Mouse (Mus musculus): ENCODE data around the gene Syp. TPM values are rescaled to one million over a fixed set of nuclear protein-coding genes. Genes with fewer than 3 reads are reported as not detected.

Gene Syp
- polyA plus RNA-seq (2015; fragmentation: Nextera tagmentation; extraction: Ambion mirVana), result 176 and 179 TPM in 2 replicates

DNA sequence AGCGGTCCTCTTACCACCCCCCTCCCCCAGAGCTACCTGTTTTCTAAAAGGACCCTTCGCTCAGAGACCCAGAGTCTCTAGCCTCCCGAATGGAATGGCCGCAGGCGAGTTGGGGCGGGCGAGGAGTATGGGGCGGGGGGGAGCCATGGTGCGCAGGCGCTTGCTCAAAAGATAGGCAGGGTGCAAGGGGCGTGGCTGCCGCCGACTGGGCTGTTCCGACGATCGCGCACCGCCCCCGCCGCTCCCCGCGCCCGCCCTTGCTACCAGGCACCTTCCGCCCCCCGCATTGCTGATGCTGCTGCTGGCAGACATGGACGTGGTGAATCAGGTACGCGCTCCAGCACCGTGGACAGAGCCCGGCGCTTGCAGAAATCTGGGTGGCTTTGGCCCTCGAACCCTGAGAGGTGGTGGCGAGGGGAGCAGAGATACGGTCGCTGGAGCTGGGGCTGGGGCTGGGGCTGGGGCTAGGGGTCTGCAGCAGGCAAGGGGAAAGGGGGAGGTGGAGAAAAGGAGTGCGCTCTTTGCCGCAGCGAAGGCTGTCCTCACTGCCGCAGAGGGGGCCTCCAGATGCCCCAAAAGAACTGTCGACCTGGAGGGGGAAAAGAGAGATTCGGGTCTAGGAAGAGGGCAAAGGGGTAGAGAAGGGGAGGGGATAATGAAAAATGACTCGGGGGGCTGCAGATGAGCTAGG lies at the start of gene Syp:
TSS of gene Syp (plus strand) at position 71 of the 691 bp plus-strand sequence.
- H3K36me3 ChIP-seq (replicated peaks), result no peaks in the 10 kb centered on the region
- H3K27ac ChIP-seq, result peak within 1 kb of the TSS; percentile 86
- peak within 1 kb of the TSS; percentile 48 for H3K4me3 ChIP-seq
- peak; percentile 87 for ATAC-seq (replicated peaks)
- peak within 1 kb of the TSS; percentile 71 for H3K4me2 ChIP-seq
- H3K9me3 ChIP-seq, result no peaks in the 10 kb centered on the region
- H3K27me3 ChIP-seq (replicated peaks), result no peaks in the 10 kb centered on the region
- H3K9ac ChIP-seq, result peak within 1 kb of the TSS; percentile 61
- WGBS, result 23% methylated on average over 37 of the region's 42 CpGs
- H3K4me1 ChIP-seq, result peaks cover 7% of the 10 kb centered on the region

DNA sequence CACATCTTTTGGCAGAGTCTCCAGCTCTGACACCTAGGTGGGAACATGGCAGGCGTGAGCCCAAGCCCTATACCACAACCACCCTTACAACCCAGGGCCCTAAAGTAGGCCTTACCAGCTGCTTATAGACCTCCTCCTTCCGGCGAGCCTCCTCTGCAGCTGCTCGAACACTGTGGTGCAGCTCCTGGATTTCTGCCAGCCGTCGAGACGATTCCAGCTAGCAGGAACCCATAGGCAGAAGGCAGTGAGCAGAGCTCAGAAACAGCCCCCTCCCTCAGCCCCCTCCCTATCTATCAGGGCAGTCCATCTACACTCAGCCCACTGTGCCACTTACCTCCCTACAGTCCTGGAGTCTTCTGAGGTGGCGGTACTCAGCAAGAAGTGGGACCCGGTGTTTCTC lies 42.9 kb upstream of the Syp start:
- H3K4me2 ChIP-seq, result no peak overlapping the region
- H3K36me3 ChIP-seq (replicated peaks), result 0 out of 2 replicates have a peak, but pooled peaks cover 3% of the 10 kb centered on the region
- no peaks in the 10 kb centered on the region for H3K27me3 ChIP-seq (replicated peaks)
- H3K9me3 ChIP-seq, result no peaks in the 10 kb centered on the region
- no peak overlapping the region for H3K27ac ChIP-seq
- H3K4me3 ChIP-seq, result no peak overlapping the region
- no peak for ATAC-seq (replicated peaks)
- H3K9ac ChIP-seq, result no peak overlapping the region
- no peaks in the 10 kb centered on the region for H3K4me1 ChIP-seq
- 89% methylated on average over 9 of the region's 9 CpGs for WGBS

DNA sequence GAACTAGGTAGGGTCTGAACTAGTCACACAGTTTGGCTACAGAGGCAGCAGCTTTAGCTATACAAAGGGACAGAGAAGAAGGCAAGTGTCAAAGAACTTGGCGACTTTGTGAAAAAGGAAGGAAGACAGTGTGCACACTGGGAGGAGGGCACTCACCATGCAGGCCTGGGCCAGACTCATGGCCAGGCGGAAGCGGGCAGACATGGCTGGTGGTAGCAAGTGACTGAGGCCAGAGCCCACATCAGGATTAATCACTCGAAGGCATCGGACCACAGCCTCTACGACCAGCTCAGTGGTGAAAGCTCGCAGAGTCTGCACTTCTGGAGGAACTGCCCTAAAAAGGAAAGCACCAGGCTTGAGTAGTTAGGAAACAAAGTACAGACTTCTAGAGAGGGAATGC lies 34.3 kb upstream of the Syp start:
- Histone ChIP-seq H3K27me3 (replicated peaks) (no peaks in the 10 kb centered on the region), H3K4me1 (peaks cover 11% of the 10 kb centered on the region; the same call in 1 of the 2 replicates), H3K27ac (no peak overlapping the region), H3K4me2 (no peak overlapping the region), H3K36me3 (replicated peaks) (no peaks in the 10 kb centered on the region), H3K4me3 (no peak overlapping the region), H3K9me3 (no peaks in the 10 kb centered on the region), H3K9ac (no peak overlapping the region)
- 93% methylated on average over 7 of the region's 7 CpGs for WGBS
- ATAC-seq (replicated peaks), result no peak

DNA sequence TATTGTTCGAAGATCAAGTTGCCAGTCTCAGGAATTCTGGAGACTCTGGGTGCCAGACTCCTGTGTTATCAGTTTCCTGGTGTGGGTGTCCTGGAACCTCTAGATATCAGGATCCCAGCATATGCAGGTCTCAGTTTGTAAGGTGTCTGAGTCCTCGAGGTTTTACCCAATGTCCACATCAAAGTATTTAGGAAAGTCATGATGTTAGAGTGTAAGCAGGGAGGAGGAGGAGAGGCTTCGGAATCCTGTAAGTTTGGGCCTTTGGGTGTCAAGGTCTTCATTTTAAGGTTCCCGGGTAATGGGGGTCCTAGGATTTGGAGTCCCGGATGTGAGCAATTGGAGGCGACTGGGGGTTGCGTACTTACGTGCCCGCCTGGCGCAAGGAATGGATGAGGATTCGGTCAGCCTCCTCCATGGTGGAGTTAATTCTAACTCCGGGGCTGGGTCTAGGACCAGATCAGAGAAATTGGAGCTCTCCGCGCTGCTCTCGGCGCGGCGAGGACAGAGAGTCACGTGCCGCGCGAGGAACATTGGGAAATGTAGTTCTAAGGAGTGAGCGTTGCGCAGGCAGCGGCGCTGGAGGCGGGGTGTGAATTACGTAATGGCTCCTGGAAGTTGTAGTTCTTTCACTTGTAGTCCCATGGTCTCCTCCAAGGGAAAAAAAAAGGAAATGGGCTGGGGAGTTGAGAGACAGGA lies 33.2 kb upstream of the Syp start, which contains the start of gene Ccdc22:
TSS of gene Ccdc22 (minus strand) at position 639 of the 696 bp plus-strand sequence.
- no peaks in the 10 kb centered on the region for H3K36me3 ChIP-seq (replicated peaks)
- ATAC-seq (replicated peaks), result peak; percentile 91
- peak within 1 kb of the TSS; percentile 50 for H3K4me3 ChIP-seq
- 22% methylated on average over 28 of the region's 28 CpGs for WGBS
- peak within 1 kb of the TSS; percentile 76 for H3K27ac ChIP-seq
- peaks cover 13% of the 10 kb centered on the region; the same call in 1 of the 2 replicates for H3K4me1 ChIP-seq
- no peaks in the 10 kb centered on the region for H3K27me3 ChIP-seq (replicated peaks)
- peak within 1 kb of the TSS; percentile 46 for H3K9ac ChIP-seq
- peak within 1 kb of the TSS; percentile 50 for H3K4me2 ChIP-seq
- no peaks in the 10 kb centered on the region for H3K9me3 ChIP-seq

DNA sequence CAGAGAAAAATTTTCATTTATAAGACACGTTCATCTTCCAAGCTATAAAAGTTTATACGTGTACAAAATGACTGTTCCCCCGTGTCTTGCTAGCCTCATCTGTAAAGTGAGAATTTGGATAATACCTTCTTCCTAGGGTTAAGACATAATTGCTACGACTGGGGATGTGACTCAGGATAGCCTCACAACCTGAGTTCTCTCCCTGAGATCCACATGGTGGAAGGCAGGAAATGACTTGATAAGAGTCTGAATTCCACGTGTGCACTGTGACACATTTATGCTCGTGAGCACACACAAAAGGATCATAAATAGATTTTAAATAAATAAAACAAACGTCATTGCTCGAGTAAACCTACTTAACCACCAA lies 32.7 kb upstream of the Syp start:
- H3K9ac ChIP-seq, result no peak overlapping the region
- peak; percentile 43 for ATAC-seq (replicated peaks)
- no peaks in the 10 kb centered on the region for H3K27me3 ChIP-seq (replicated peaks)
- peaks cover 13% of the 10 kb centered on the region; the same call in 1 of the 2 replicates for H3K4me1 ChIP-seq
- H3K4me3 ChIP-seq, result 0 out of 2 replicates have a peak overlapping the region, but pooled peaks have one; percentile 50
- no peak overlapping the region for H3K27ac ChIP-seq
- H3K9me3 ChIP-seq, result no peaks in the 10 kb centered on the region
- no peaks in the 10 kb centered on the region for H3K36me3 ChIP-seq (replicated peaks)
- H3K4me2 ChIP-seq, result peak overlapping the region; percentile 50; the same call in 1 of the 2 replicates
- 46% methylated on average over 8 of the region's 8 CpGs for whole genome bisulfite sequencing

DNA sequence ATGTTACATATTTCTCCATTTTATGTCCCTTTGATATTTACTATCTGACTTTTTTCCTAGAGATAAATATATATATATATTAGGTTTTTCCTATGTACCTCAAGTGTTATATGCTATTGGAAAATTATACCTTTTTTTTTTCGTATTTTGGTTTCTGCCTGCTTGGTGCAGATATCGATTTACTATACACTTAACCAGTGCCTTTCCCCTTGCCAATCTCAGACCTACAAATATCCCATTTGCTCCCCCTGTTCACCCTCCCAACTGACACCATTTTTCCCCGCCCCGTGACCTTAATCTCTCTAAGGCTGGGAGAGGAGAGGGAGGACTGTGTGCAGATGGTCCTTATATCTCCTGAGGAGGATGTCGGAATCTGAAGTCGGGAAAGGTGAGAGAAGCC lies 31.5 kb upstream of the Syp start, which contains the start of gene Cacna1f:
TSS of gene Cacna1f (plus strand) at position 301 of the 400 bp plus-strand sequence.
- Histone ChIP-seq H3K4me1 (peaks cover 13% of the 10 kb centered on the region; the same call in 1 of the 2 replicates), H3K36me3 (replicated peaks) (no peaks in the 10 kb centered on the region), H3K4me2 (no peak within 1 kb of the TSS), H3K27me3 (replicated peaks) (no peaks in the 10 kb centered on the region), H3K4me3 (no peak within 1 kb of the TSS), H3K9me3 (no peaks in the 10 kb centered on the region), H3K27ac (no peak within 1 kb of the TSS), H3K9ac (no peak within 1 kb of the TSS)
- WGBS, result 76% methylated on average over 6 of the region's 6 CpGs
- ATAC-seq (replicated peaks), result no peak

DNA sequence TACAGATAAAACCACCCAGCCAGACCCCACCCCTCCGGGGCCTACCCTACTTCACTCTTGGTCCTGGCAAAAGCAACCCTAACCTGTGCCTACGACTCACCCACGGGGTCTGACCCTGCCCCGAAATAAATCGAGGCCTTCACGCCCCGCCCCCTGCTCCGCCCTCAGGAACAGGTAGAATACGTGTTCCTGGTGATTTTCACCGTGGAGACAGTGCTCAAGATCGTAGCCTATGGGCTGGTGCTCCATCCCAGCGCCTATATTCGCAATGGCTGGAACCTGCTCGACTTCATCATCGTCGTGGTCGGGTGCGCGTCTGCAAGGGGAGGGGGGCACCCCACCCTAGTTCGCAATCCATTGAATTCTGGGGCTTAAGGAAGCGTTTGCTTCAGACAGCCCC lies 28.2 kb upstream of the Syp start:
- Histone ChIP-seq H3K36me3 (replicated peaks) (no peaks in the 10 kb centered on the region), H3K4me2 (peak overlapping the region; percentile 71), H3K4me1 (peaks cover 2% of the 10 kb centered on the region; the same call in 1 of the 2 replicates), H3K27me3 (replicated peaks) (no peaks in the 10 kb centered on the region), H3K4me3 (peak overlapping the region; percentile 44), H3K9ac (peak overlapping the region; percentile 48), H3K27ac (peak overlapping the region; percentile 68; the same call in 1 of the 2 replicates), H3K9me3 (no peaks in the 10 kb centered on the region)
- ATAC-seq (replicated peaks), result peak; percentile 30
- WGBS, result 24% methylated on average over 21 of the region's 21 CpGs

DNA sequence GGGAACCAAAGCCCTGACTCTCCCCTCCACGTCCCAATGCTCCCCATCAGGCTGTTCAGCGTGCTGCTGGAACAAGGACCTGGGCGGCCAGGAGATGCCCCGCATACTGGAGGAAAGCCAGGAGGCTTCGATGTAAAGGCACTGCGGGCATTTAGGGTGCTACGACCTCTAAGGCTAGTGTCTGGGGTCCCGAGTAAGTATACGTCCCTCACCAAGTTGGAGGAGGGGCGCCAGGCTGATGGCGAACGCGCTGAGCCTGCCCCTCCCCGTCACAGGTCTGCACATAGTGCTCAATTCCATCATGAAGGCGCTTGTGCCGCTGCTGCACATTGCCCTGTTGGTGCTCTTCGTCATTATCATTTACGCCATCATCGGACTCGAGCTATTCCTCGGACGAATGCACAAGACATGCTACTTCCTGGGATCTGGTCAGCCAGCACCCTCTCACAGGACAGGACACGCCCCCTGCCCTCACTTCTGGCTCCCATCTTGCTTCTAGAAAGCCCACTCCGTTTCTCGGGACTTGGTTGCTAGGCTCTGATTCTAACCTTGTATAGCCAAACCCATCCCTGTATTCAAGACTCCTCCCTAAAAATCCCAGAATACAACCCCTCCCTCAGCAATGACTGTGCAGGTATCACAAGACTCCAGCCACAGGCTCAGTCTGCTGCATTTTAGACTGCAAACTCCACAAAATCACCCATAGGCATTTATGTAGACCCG lies 27.6 kb upstream of the Syp start:
- Histone ChIP-seq H3K9ac (peak overlapping the region; percentile 48), H3K27ac (peak overlapping the region; percentile 68), H3K9me3 (no peaks in the 10 kb centered on the region), H3K36me3 (replicated peaks) (no peaks in the 10 kb centered on the region), H3K4me1 (peaks cover 2% of the 10 kb centered on the region; the same call in 1 of the 2 replicates), H3K4me2 (peak overlapping the region; percentile 71), H3K27me3 (replicated peaks) (no peaks in the 10 kb centered on the region), H3K4me3 (peak overlapping the region; percentile 44)
- peak; percentile 80 for ATAC-seq (replicated peaks)
- 27% methylated on average over 26 of the region's 26 CpGs for WGBS

DNA sequence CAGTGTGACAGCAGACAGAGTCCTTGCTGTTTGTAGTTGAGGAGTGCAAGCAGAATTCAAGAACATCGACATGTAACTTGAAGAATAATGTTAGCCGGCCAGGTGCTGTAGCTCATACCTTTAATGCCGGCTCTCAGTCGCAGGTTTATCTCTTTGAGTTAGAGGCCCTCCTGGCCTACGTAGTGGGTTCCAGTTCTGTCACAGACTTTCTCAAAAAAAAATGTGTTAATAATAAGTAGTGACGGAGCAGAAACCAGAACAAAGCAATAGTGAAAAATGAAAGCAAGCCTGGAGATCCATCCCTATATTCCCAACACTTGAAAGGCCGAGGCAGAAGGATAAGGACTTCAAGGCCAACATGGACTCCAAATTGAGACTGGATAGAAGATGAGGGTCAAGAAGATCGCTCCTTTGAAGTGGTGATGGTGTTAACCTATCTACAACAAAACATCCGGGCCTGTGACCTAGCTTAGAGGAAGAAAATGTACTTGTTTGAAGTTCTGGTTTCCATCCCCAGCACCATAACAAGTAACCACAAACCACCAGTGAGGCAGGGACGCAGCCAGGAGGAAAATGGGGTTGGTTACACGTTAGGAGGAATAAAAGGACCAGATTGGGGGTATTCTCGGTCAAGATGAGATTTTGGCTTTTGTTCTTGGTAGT lies 20.3 kb upstream of the Syp start:
- Histone ChIP-seq H3K36me3 (replicated peaks) (no peaks in the 10 kb centered on the region), H3K27me3 (replicated peaks) (no peaks in the 10 kb centered on the region), H3K27ac (no peak overlapping the region), H3K4me2 (no peak overlapping the region), H3K4me1 (no peaks in the 10 kb centered on the region), H3K4me3 (no peak overlapping the region), H3K9ac (no peak overlapping the region), H3K9me3 (no peaks in the 10 kb centered on the region)
- 79% methylated on average over 12 of the region's 12 CpGs for WGBS
- no peak for ATAC-seq (replicated peaks)

DNA sequence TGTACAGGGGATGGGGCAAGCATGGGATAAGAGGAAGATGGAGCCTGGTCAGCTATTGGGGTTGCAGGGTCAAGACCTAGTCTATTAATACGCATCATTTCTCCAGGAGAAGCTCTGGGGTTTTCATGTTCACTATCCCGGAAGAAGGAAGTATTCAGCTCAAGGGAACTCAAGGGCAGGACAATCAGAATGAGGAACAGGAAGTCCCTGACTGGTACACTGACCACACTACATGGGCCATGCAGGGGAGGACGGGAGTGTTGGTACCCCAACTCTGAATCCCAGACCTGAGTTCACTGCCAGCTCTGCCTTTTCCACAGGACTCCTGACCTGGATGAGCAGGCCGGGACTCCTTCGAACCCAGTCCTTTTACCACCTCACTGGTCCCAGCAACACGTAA lies 5.7 kb upstream of the Syp start:
- 91% methylated on average over 6 of the region's 6 CpGs for WGBS
- no peak overlapping the region for H3K4me3 ChIP-seq
- H3K9ac ChIP-seq, result no peak overlapping the region
- H3K36me3 ChIP-seq (replicated peaks), result no peaks in the 10 kb centered on the region
- H3K27ac ChIP-seq, result no peak overlapping the region
- H3K27me3 ChIP-seq (replicated peaks), result no peaks in the 10 kb centered on the region
- H3K4me1 ChIP-seq, result no peaks in the 10 kb centered on the region
- no peaks in the 10 kb centered on the region for H3K9me3 ChIP-seq
- ATAC-seq (replicated peaks), result no peak
- no peak overlapping the region for H3K4me2 ChIP-seq

DNA sequence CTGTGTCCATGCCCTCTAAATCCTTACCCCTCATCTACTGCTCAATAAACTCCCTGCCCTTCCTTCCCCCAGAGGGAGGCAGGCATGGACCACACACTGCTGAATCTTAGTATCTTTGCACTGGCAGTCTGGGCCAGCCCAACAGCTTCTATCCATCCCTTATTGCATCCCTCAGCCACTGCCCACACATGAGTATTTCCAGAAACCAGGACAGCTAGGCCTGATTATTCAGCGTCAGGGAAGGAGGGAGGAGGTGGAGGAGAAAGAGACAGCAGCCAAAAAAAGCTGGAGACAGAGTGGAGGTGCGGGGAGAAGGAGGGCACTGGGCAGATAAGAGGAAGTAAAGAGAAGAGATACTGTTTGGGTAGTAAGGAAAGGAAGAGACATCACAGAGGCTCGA lies 3.2 kb upstream of the Syp start:
- H3K4me3 ChIP-seq, result no peak overlapping the region
- no peaks in the 10 kb centered on the region for H3K36me3 ChIP-seq (replicated peaks)
- H3K27me3 ChIP-seq (replicated peaks), result no peaks in the 10 kb centered on the region
- no peak overlapping the region for H3K9ac ChIP-seq
- no peaks in the 10 kb centered on the region for H3K4me1 ChIP-seq
- no peaks in the 10 kb centered on the region for H3K9me3 ChIP-seq
- no peak overlapping the region for H3K4me2 ChIP-seq
- WGBS, result 75% methylated on average over 3 of the region's 3 CpGs
- H3K27ac ChIP-seq, result no peak overlapping the region
- ATAC-seq (replicated peaks), result no peak

Data from midbrain, embryonic 15.5 days (tissue).